Mouse (Mus musculus): Measurements from ENCODE around the gene Mettl8. TPM values are rescaled to one million over a fixed set of nuclear protein-coding genes. Genes with fewer than 3 reads are reported as not detected.

Gene Mettl8
- polyA plus RNA-seq, 1 experiment from 2014 or later = 26.1 TPM

DNA sequence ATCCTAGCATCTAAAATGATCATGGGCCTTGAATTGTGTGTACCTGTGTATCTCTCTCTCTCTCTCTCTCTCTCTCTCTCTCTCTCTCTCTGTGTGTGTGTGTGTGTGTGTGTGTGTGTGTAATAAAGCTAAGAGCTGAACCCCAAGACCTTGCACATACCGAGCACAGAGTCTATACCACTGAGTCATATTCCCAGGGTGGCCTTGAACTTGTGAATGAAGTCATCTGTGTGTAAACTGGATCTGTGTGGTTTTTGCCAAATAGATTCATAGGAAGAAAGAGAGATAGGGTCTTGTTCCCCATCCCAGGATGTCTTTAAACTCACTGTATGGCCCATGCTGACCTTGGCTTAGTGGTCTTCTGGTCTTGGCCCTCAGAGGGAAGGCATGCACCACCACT lies 121.9 kb downstream of the Mettl8 start:
- no peaks in the 10 kb centered on the region for H3K9me3 ChIP-seq (ENCODE audit: control insufficient read depth, low read length)
- DNase-seq (ENCODE audit: low spot score) (no peak), ATAC-seq (ENCODE audit: low FRiP score) (no peak)
- no peak overlapping the region for H3K4me3 ChIP-seq (ENCODE audit: low read depth, low read length)
- H3K9ac ChIP-seq (ENCODE audit: low read depth, low read length) = no peak overlapping the region
- 96% methylated on average over 1 of the region's 1 CpGs for WGBS
- no peaks in the 10 kb centered on the region for H3K36me3 ChIP-seq (ENCODE audit: control insufficient read depth, insufficient read depth, low read length)
- H3K4me1 ChIP-seq (replicated peaks; ENCODE audit: control insufficient read depth, insufficient read depth, low read length) = no peaks in the 10 kb centered on the region
- H3K27me3 ChIP-seq (ENCODE audit: control insufficient read depth, insufficient read depth, low read length) = no peaks in the 10 kb centered on the region
- no peak overlapping the region for H3K4me2 ChIP-seq (replicated peaks; ENCODE audit: low read depth, low read length)
- no peak overlapping the region for H3K27ac ChIP-seq (ENCODE audit: low read depth, low read length)

DNA sequence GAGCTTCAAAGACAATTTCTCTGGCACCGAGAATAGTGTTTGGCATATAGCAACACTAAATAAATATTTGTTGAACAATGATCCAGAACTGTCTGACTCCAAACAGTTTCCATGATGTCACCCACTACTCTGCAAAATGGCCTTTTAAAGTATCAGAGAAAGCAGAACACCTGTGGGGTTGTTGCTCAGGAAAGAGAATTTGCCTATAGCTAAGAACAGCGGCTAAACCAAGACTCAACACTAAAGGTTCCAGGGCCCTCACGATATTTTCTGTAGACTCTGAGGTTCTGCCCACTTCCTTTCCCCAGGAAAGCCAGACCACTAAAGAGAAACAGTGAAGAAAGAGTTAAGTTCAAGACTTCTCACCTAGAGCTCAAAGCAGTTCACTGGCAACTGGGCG lies 122.4 kb downstream of the Mettl8 start:
- WGBS = 86% methylated on average over 4 of the region's 4 CpGs
- Histone ChIP-seq H3K9ac (ENCODE audit: low read depth, low read length) (no peak overlapping the region), H3K4me3 (ENCODE audit: low read depth, low read length) (no peak overlapping the region), H3K36me3 (ENCODE audit: control insufficient read depth, insufficient read depth, low read length) (no peaks in the 10 kb centered on the region), H3K27me3 (ENCODE audit: control insufficient read depth, insufficient read depth, low read length) (no peaks in the 10 kb centered on the region), H3K27ac (ENCODE audit: low read depth, low read length) (no peak overlapping the region), H3K4me2 (replicated peaks; ENCODE audit: low read depth, low read length) (no peak overlapping the region), H3K4me1 (replicated peaks; ENCODE audit: control insufficient read depth, insufficient read depth, low read length) (no peaks in the 10 kb centered on the region), H3K9me3 (ENCODE audit: control insufficient read depth, low read length) (no peaks in the 10 kb centered on the region)
- DNase-seq (ENCODE audit: low spot score) (no peak), ATAC-seq (ENCODE audit: low FRiP score) (no peak)

DNA sequence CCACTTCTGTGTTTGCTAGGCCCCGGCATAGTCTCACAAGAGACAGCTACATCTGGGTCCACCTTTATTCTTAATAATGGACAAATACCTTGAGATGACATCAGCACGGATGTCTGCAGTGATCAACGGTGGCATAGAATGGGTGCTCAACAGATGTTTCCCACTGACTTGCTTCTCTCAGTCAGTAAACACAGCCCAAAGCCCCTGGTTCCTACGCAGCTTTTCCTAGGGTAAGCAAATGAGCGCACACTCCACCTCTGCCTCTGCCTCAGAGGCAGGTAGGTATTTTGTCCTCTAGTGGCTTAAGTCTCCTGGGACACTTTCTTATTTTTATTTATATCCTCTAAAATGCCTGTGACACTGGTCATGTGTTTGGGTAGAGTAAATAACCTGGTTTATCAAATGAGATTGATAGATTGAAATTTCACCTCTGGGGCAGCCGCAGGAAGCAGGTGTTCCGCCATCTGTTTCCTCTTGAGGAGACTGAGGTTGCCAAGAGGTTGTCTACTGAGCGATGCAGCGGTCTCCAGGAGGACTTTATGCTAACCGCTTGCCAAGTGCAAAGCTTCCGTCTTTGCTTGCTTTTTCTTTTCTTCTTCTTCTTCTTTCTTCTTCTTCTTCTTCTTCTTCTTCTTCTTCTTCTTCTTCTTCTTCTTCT lies 124.6 kb downstream of the Mettl8 start:
- Histone ChIP-seq H3K4me3 (ENCODE audit: low read depth, low read length) (no peak overlapping the region), H3K9me3 (ENCODE audit: control insufficient read depth, low read length) (no peaks in the 10 kb centered on the region), H3K4me2 (replicated peaks; ENCODE audit: low read depth, low read length) (no peak overlapping the region), H3K9ac (ENCODE audit: low read depth, low read length) (no peak overlapping the region), H3K27ac (ENCODE audit: low read depth, low read length) (no peak overlapping the region), H3K36me3 (ENCODE audit: control insufficient read depth, insufficient read depth, low read length) (no peaks in the 10 kb centered on the region), H3K4me1 (replicated peaks; ENCODE audit: control insufficient read depth, insufficient read depth, low read length) (no peaks in the 10 kb centered on the region), H3K27me3 (ENCODE audit: control insufficient read depth, insufficient read depth, low read length) (no peaks in the 10 kb centered on the region)
- WGBS = 94% methylated on average over 11 of the region's 11 CpGs
- ATAC-seq (ENCODE audit: low FRiP score) (no peak), DNase-seq (ENCODE audit: low spot score) (no peak)

DNA sequence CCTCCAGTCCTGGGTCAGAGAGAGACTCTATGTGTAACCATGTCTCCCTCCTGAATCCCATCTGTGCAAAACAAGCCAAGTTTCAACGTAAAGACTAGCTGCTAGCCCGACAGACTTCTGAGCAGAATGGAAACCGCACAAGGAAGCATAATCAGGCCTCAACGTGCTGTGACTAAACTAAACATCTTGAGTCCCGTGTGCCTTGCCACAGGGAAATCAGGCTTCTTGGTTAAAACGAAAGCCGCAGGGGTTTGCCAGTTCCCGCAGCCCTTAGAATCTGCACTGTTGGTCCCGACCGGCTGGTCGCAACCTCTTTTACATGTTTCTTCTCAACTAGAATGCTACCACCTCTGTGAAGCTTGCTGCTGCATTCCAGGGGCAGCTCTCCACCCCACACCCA lies 125.7 kb downstream of the Mettl8 start:
- ATAC-seq (ENCODE audit: low FRiP score) = no peak
- H3K4me1 ChIP-seq (replicated peaks; ENCODE audit: control insufficient read depth, insufficient read depth, low read length) = no peaks in the 10 kb centered on the region
- H3K9ac ChIP-seq (ENCODE audit: low read depth, low read length) = no peak overlapping the region
- H3K27me3 ChIP-seq (ENCODE audit: control insufficient read depth, insufficient read depth, low read length) = no peaks in the 10 kb centered on the region
- H3K9me3 ChIP-seq (ENCODE audit: control insufficient read depth, low read length) = no peaks in the 10 kb centered on the region
- no peak overlapping the region for H3K4me3 ChIP-seq (ENCODE audit: low read depth, low read length)
- DNase-seq (ENCODE audit: low spot score) = no peak
- 80% methylated on average over 11 of the region's 11 CpGs for WGBS
- no peak overlapping the region for H3K4me2 ChIP-seq (replicated peaks; ENCODE audit: low read depth, low read length)
- H3K36me3 ChIP-seq (ENCODE audit: control insufficient read depth, insufficient read depth, low read length) = no peaks in the 10 kb centered on the region
- no peak overlapping the region for H3K27ac ChIP-seq (ENCODE audit: low read depth, low read length)

DNA sequence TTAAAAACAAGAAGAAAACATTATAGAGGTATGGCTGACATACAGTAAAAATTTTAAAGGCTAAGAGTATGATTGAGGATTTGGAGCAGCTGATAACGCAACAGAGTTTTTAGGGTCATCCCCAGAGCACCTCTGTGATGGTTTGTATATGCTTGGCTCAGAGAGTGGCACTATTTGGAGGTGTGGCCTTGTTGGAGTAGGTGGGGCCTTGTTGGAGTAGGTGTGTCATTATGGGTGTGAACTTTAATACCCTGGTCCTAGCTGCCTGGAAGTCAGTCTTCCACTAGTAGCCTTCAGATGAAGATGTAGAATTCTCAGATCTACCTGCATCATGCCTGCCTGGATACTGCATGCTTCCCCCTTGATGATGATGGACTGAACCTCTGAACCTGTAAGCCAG lies 131.3 kb downstream of the Mettl8 start:
- ATAC-seq (ENCODE audit: low FRiP score) (no peak), DNase-seq (ENCODE audit: low spot score) (no peak)
- Histone ChIP-seq H3K9ac (ENCODE audit: low read depth, low read length) (no peak overlapping the region), H3K4me2 (replicated peaks; ENCODE audit: low read depth, low read length) (no peak overlapping the region), H3K36me3 (ENCODE audit: control insufficient read depth, insufficient read depth, low read length) (no peaks in the 10 kb centered on the region), H3K4me1 (replicated peaks; ENCODE audit: control insufficient read depth, insufficient read depth, low read length) (no peaks in the 10 kb centered on the region), H3K9me3 (ENCODE audit: control insufficient read depth, low read length) (no peaks in the 10 kb centered on the region), H3K4me3 (ENCODE audit: low read depth, low read length) (no peak overlapping the region), H3K27ac (ENCODE audit: low read depth, low read length) (no peak overlapping the region), H3K27me3 (ENCODE audit: control insufficient read depth, insufficient read depth, low read length) (no peaks in the 10 kb centered on the region)
- WGBS = 89% methylated on average over 1 of the region's 1 CpGs

DNA sequence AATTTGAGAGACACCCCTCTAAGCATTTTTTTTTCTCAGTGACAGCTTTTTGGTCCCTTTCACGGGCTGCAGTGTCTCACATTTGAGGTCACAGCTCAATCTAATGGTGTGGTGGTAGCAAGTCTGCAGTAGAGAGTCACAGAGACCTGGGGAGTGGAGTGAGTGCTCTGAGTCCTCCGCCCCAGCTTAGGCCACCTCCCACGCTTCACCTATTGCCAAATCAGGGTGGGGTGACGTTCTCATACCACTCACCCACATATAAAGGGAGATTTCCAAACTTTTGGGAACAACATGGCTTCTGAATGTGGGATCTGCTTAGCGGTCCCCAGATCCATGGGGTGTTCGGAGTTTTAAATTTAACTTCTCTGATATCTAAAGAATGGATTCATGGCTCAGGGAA lies 132.6 kb downstream of the Mettl8 start:
- WGBS = 70% methylated on average over 6 of the region's 6 CpGs

DNA sequence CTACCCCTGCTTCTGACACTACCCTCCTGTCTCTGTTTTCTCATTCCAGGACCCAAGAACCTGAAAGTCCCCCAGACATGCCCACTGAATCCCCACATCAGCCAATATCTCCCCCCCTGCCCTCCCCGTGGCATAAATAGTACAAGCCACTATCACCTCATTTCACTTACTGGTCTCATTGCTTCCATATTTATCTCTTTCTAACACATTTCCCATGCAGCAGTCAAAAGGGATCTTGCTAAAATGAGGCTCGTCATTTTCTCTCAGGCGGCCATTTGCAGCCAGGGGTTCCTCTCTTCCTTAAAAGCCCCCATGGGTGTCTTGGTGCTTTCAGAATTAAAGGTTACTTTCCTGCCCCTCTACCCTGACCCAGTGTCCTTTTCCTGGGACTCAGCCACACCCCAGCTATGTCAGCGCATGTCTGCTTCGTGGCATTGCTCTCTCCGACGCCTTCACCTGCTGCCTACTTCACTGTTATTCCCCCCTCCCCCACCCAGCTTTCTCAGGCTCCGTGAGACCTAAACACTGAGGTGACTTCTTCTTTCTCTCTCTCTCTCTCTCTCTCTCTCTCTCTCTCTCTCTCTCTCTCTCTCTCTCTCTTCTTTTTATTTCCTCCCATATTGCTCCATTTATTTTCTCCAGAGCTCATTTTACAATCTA lies 134.3 kb downstream of the Mettl8 start:
- Histone ChIP-seq H3K27me3 (ENCODE audit: control insufficient read depth, insufficient read depth, low read length) (no peaks in the 10 kb centered on the region), H3K9me3 (ENCODE audit: control insufficient read depth, low read length) (no peaks in the 10 kb centered on the region), H3K27ac (ENCODE audit: low read depth, low read length) (no peak overlapping the region), H3K4me2 (replicated peaks; ENCODE audit: low read depth, low read length) (no peak overlapping the region), H3K4me3 (ENCODE audit: low read depth, low read length) (no peak overlapping the region), H3K9ac (ENCODE audit: low read depth, low read length) (no peak overlapping the region), H3K36me3 (ENCODE audit: control insufficient read depth, insufficient read depth, low read length) (no peaks in the 10 kb centered on the region), H3K4me1 (replicated peaks; ENCODE audit: control insufficient read depth, insufficient read depth, low read length) (no peaks in the 10 kb centered on the region)
- 66% methylated on average over 8 of the region's 8 CpGs for WGBS
- ATAC-seq (ENCODE audit: low FRiP score) (no peak), DNase-seq (ENCODE audit: low spot score) (no peak)

More for the DNA sequence above, 132.6 kb downstream of the Mettl8 start:
- H3K4me2 ChIP-seq (replicated peaks; ENCODE audit: low read depth, low read length) = no peak overlapping the region
- H3K4me1 ChIP-seq (replicated peaks; ENCODE audit: control insufficient read depth, insufficient read depth, low read length) = no peaks in the 10 kb centered on the region
- H3K27me3 ChIP-seq (ENCODE audit: control insufficient read depth, insufficient read depth, low read length) = no peaks in the 10 kb centered on the region
- no peak overlapping the region for H3K4me3 ChIP-seq (ENCODE audit: low read depth, low read length)
- no peaks in the 10 kb centered on the region for H3K36me3 ChIP-seq (ENCODE audit: control insufficient read depth, insufficient read depth, low read length)
- no peaks in the 10 kb centered on the region for H3K9me3 ChIP-seq (ENCODE audit: control insufficient read depth, low read length)
- no peak overlapping the region for H3K27ac ChIP-seq (ENCODE audit: low read depth, low read length)
- no peak for DNase-seq (ENCODE audit: low spot score)
- H3K9ac ChIP-seq (ENCODE audit: low read depth, low read length) = no peak overlapping the region
- no peak for ATAC-seq (ENCODE audit: low FRiP score)

DNA sequence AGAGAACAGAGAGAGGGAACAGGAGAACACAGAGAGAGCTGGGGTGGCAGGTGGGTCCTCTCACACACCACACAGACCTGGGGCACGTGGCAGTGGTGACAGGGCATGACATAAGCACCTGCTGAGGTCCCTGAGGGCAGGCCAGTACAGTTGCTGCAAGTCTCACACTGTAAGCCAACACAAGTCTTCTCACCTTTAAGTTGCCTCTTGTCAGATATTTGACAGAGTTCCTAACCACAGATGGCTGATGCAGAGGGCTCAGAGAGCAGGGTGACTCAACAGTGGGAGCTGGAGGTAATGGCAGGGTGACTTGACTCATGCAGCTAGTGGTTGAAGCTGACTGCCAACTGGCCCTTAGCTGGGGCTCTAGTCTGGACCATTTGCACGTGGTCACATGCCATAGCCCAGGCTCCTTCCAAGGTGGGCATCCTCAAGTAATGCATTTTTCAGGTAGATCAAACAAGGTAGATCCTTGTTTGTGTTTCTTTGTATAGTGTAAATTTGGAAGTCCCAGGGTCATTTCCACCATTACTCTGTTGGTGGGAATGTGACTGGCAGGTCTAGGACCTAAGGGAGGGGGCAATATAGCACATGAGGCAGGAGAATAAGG lies 135.4 kb downstream of the Mettl8 start:
- no peak overlapping the region for H3K4me3 ChIP-seq (ENCODE audit: low read depth, low read length)
- no peaks in the 10 kb centered on the region for H3K9me3 ChIP-seq (ENCODE audit: control insufficient read depth, low read length)
- no peaks in the 10 kb centered on the region for H3K27me3 ChIP-seq (ENCODE audit: control insufficient read depth, insufficient read depth, low read length)
- no peak overlapping the region for H3K27ac ChIP-seq (ENCODE audit: low read depth, low read length)
- H3K4me1 ChIP-seq (replicated peaks; ENCODE audit: control insufficient read depth, insufficient read depth, low read length) = no peaks in the 10 kb centered on the region
- H3K9ac ChIP-seq (ENCODE audit: low read depth, low read length) = no peak overlapping the region
- 76% methylated on average over 2 of the region's 2 CpGs for WGBS
- DNase-seq (ENCODE audit: low spot score) (no peak), ATAC-seq (ENCODE audit: low FRiP score) (no peak)
- no peak overlapping the region for H3K4me2 ChIP-seq (replicated peaks; ENCODE audit: low read depth, low read length)
- H3K36me3 ChIP-seq (ENCODE audit: control insufficient read depth, insufficient read depth, low read length) = no peaks in the 10 kb centered on the region

DNA sequence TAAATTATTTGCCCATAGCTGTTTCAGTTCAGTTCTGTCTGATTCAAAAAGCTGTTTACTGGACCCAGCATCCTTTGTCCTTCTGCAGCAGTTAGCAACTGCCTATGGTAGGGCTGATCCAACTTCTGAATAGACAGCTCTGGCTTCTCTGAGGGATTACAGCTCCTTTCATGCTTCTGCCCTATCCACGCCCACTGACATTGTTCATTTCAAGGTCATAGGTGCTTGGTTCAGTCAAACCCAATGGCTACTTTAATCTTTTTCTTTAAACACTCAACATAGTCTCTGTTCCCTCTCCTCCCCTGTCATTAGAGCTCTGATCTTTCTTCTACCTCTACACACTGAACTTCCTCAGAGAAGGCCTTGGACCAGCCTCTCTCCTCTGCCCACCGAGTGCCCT lies 136.9 kb downstream of the Mettl8 start:
- Histone ChIP-seq H3K4me2 (replicated peaks; ENCODE audit: low read depth, low read length) (no peak overlapping the region), H3K27ac (ENCODE audit: low read depth, low read length) (no peak overlapping the region), H3K4me1 (replicated peaks; ENCODE audit: control insufficient read depth, insufficient read depth, low read length) (no peaks in the 10 kb centered on the region), H3K36me3 (ENCODE audit: control insufficient read depth, insufficient read depth, low read length) (no peaks in the 10 kb centered on the region), H3K27me3 (ENCODE audit: control insufficient read depth, insufficient read depth, low read length) (no peaks in the 10 kb centered on the region), H3K4me3 (ENCODE audit: low read depth, low read length) (no peak overlapping the region), H3K9me3 (ENCODE audit: control insufficient read depth, low read length) (no peaks in the 10 kb centered on the region), H3K9ac (ENCODE audit: low read depth, low read length) (no peak overlapping the region)
- 78% methylated on average over 2 of the region's 2 CpGs for WGBS
- no peak for DNase-seq (ENCODE audit: low spot score)
- no peak for ATAC-seq (ENCODE audit: low FRiP score)
